Mouse (Mus musculus): ENCODE measurements at regions not wholly inside any gene's neighbourhood (a gene's known extent, or its start where the extent isn't known, plus 50 kb on each side); places are given as distances from the start of the nearest gene placed in this dataset.

DNA sequence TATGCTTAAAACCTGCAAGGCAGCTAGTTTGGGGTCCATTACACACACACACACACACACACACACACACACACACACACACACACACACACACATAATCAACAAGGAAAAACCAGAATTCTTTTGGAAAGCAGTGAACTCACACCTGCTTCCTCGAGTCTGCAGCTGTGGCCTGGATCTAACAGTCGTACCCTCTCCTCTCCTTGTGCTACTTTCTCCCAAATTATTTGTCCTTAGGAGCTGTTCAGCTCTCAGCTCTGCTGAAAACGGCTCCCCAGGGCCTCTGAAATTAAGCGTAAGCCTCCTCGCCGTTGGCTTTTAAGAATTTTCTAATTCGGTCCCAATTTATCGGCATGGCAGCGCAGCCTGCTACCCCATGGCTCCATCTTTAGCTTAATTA is 243.9 kb downstream of the Cbln4 start:
- 60% methylated on average over 9 of the region's 9 CpGs for WGBS
- no peak overlapping the region for H3K4me2 ChIP-seq (ENCODE audit: low read length)

GRCm38 (mm10) chr2:171790686-171791085 is 252.6 kb downstream of the Cbln4 start:
- Histone ChIP-seq H3K9ac (ENCODE audit: low read length) (no peak overlapping the region), H3K27ac (replicated peaks in 1 of 2; ENCODE audit: control insufficient read depth in 1 of 2, insufficient read depth in 1 of 2, low read depth in 2 of 2, low read length in 2 of 2) (no peak overlapping the region), H3K27me3 (ENCODE audit: control insufficient read depth, insufficient read depth, low read length) (no peaks in the 10 kb centered on the region), H3K36me3 (ENCODE audit: control insufficient read depth, insufficient read depth, low read length) (no peaks in the 10 kb centered on the region), H3K4me1 (ENCODE audit: control insufficient read depth in 2 of 2, insufficient read depth in 2 of 2, low read length in 2 of 2) (no peaks in the 10 kb centered on the region), H3K4me2 (ENCODE audit: low read length) (no peak overlapping the region), H3K9me3 (ENCODE audit: control insufficient read depth, low read length) (no peaks in the 10 kb centered on the region), H3K4me3 (ENCODE audit: control insufficient read depth in 1 of 2, insufficient read depth in 1 of 2, low read depth in 1 of 2, low read length in 2 of 2) (no peak overlapping the region)
- no peak for ATAC-seq (ENCODE audit: insufficient number of reproducible peaks, insufficient read depth, low FRiP score, low read depth)
- 73% methylated on average over 9 of the region's 9 CpGs for WGBS

More for the DNA sequence above, 243.9 kb downstream of the Cbln4 start:
- Histone ChIP-seq H3K9me3 (ENCODE audit: control insufficient read depth, low read length) (no peaks in the 10 kb centered on the region), H3K9ac (ENCODE audit: low read length) (no peak overlapping the region), H3K27me3 (ENCODE audit: control insufficient read depth, insufficient read depth, low read length) (no peaks in the 10 kb centered on the region), H3K27ac (replicated peaks in 1 of 2; ENCODE audit: control insufficient read depth in 1 of 2, insufficient read depth in 1 of 2, low read depth in 2 of 2, low read length in 2 of 2) (no peak overlapping the region), H3K36me3 (ENCODE audit: control insufficient read depth, insufficient read depth, low read length) (no peaks in the 10 kb centered on the region), H3K4me3 (ENCODE audit: control insufficient read depth in 1 of 2, insufficient read depth in 1 of 2, low read depth in 1 of 2, low read length in 2 of 2) (no peak overlapping the region), H3K4me1 (ENCODE audit: control insufficient read depth in 2 of 2, insufficient read depth in 2 of 2, low read length in 2 of 2) (no peaks in the 10 kb centered on the region)
- no peak for ATAC-seq (ENCODE audit: insufficient number of reproducible peaks, insufficient read depth, low FRiP score, low read depth)

DNA sequence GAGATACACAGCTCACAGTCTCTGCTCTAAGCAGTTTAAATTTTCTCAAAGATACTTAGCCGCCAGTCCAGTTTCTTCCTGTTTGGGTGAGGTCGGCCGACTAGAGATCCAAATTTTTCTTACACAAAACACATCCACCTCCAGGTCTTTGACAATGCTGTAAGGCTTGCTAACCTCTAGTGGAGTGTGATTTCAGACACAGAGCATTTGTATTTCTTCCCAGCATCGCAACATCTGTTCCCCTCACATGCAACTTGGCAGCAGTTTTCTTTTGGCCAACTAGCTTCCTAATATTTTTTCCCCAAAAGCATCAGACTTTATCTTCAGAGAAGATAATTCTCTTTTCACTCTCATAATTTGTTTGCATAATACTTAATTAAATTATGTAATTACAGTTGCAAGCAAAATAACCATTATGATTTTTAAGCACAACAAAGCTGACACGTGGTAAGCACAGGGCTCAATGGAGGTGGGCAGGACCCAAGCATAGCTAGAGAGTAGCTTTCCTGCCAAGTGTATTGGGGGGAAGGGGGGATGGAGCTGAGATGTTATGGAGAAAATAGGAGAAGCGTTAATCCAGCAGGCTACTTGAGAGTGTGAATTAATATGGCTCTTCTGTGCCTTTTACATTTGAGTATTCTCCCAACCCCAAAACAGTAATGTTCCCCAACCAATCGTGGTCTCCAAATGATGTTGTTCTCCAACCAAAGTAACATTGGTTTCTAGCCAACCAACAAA is 276.9 kb downstream of the Cbln4 start:
- Histone ChIP-seq H3K4me3 (ENCODE audit: control insufficient read depth in 1 of 2, insufficient read depth in 1 of 2, low read depth in 1 of 2, low read length in 2 of 2) (no peak overlapping the region), H3K27me3 (ENCODE audit: control insufficient read depth, insufficient read depth, low read length) (no peaks in the 10 kb centered on the region), H3K9ac (ENCODE audit: low read length) (no peak overlapping the region), H3K27ac (replicated peaks in 1 of 2; ENCODE audit: control insufficient read depth in 1 of 2, insufficient read depth in 1 of 2, low read depth in 2 of 2, low read length in 2 of 2) (no peak overlapping the region), H3K4me1 (ENCODE audit: control insufficient read depth in 2 of 2, insufficient read depth in 2 of 2, low read length in 2 of 2) (no peaks in the 10 kb centered on the region), H3K36me3 (ENCODE audit: control insufficient read depth, insufficient read depth, low read length) (no peaks in the 10 kb centered on the region), H3K4me2 (ENCODE audit: low read length) (no peak overlapping the region), H3K9me3 (ENCODE audit: control insufficient read depth, low read length) (no peaks in the 10 kb centered on the region)
- 80% methylated on average over 7 of the region's 7 CpGs for WGBS
- no peak for ATAC-seq (ENCODE audit: insufficient number of reproducible peaks, insufficient read depth, low FRiP score, low read depth)

DNA sequence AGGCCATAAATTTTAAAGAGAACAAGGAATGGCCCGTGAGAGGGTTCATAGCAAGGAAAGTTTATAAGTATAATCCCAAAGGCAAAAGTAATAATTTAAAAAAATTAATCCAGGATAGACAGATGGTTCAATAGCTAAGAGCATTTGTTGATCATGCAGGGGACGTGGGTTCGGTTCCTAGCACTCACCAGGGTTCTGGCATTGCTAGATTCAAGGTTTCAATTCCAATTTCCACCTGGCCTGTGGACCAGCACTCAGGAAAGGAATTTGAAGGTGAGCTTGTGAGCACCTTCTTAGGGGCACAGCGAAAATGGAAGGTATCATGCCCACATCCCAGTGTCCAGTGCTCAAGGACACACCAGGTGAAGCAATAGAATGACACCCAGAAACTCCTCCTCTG is 278.2 kb downstream of the Cbln4 start:
- Histone ChIP-seq H3K36me3 (ENCODE audit: control insufficient read depth, insufficient read depth, low read length) (no peaks in the 10 kb centered on the region), H3K9ac (ENCODE audit: low read length) (no peak overlapping the region), H3K9me3 (ENCODE audit: control insufficient read depth, low read length) (no peaks in the 10 kb centered on the region), H3K4me3 (ENCODE audit: control insufficient read depth in 1 of 2, insufficient read depth in 1 of 2, low read depth in 1 of 2, low read length in 2 of 2) (no peak overlapping the region), H3K4me1 (ENCODE audit: control insufficient read depth in 2 of 2, insufficient read depth in 2 of 2, low read length in 2 of 2) (no peaks in the 10 kb centered on the region), H3K27me3 (ENCODE audit: control insufficient read depth, insufficient read depth, low read length) (no peaks in the 10 kb centered on the region), H3K27ac (replicated peaks in 1 of 2; ENCODE audit: control insufficient read depth in 1 of 2, insufficient read depth in 1 of 2, low read depth in 2 of 2, low read length in 2 of 2) (no peak overlapping the region), H3K4me2 (ENCODE audit: low read length) (no peak overlapping the region)
- no peak for ATAC-seq (ENCODE audit: insufficient number of reproducible peaks, insufficient read depth, low FRiP score, low read depth)
- WGBS: 84% methylated on average over 4 of the region's 4 CpGs

DNA sequence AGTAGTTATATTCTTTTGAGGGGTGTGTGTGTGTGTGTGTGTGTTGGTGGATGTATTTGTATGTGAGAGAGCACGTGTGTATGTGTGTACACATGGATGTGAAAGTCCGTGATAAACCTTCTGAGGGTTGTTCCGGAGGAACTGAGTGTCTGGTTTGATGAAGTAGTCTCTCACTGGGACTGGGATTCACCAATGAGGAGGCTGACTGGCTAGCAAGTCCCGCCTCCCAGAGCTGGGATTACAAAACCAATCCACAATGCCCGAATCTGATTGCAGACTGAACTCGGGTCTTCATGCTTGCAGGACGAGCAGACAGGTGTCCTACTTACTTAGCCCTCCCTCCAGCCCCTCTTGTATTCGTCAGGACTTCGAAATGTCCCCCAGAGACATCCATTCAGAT is 289.8 kb downstream of the Cbln4 start:
- Histone ChIP-seq H3K9me3 (ENCODE audit: control insufficient read depth, low read length) (no peaks in the 10 kb centered on the region), H3K27ac (replicated peaks in 1 of 2; ENCODE audit: control insufficient read depth in 1 of 2, insufficient read depth in 1 of 2, low read depth in 2 of 2, low read length in 2 of 2) (no peak overlapping the region), H3K27me3 (ENCODE audit: control insufficient read depth, insufficient read depth, low read length) (no peaks in the 10 kb centered on the region), H3K4me2 (ENCODE audit: low read length) (no peak overlapping the region), H3K9ac (ENCODE audit: low read length) (no peak overlapping the region), H3K36me3 (ENCODE audit: control insufficient read depth, insufficient read depth, low read length) (no peaks in the 10 kb centered on the region), H3K4me1 (ENCODE audit: control insufficient read depth in 2 of 2, insufficient read depth in 2 of 2, low read length in 2 of 2) (no peaks in the 10 kb centered on the region), H3K4me3 (ENCODE audit: control insufficient read depth in 1 of 2, insufficient read depth in 1 of 2, low read depth in 1 of 2, low read length in 2 of 2) (no peak overlapping the region)
- no peak for ATAC-seq (ENCODE audit: insufficient number of reproducible peaks, insufficient read depth, low FRiP score, low read depth)
- 63% methylated on average over 9 of the region's 9 CpGs for WGBS

DNA sequence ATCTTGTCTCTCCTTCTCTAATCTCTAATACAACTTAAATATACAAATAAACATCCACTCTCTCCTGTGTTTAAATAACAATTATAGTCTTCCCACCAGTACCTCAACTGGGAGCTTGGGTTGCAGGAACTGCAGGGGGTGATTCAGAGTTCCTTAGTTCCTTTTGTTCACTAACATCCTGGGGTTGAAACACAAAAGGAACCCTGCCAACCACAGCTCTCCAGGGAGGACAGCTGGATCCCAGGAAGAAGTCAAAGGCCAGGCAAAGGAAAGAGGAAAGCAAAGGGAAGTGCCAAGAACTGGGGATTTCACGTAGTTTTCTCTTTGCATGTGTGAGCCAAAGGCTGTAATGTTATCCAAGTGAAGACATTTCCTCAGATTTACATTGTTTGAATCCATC is 296.1 kb downstream of the Cbln4 start:
- Histone ChIP-seq H3K4me3 (ENCODE audit: control insufficient read depth in 1 of 2, insufficient read depth in 1 of 2, low read depth in 1 of 2, low read length in 2 of 2) (no peak overlapping the region), H3K9me3 (ENCODE audit: control insufficient read depth, low read length) (peaks cover 4% of the 10 kb centered on the region; the same call in 1 of the 2 replicates), H3K27me3 (ENCODE audit: control insufficient read depth, insufficient read depth, low read length) (no peaks in the 10 kb centered on the region), H3K36me3 (ENCODE audit: control insufficient read depth, insufficient read depth, low read length) (no peaks in the 10 kb centered on the region), H3K27ac (replicated peaks in 1 of 2; ENCODE audit: control insufficient read depth in 1 of 2, insufficient read depth in 1 of 2, low read depth in 2 of 2, low read length in 2 of 2) (no peak overlapping the region), H3K4me1 (ENCODE audit: control insufficient read depth in 2 of 2, insufficient read depth in 2 of 2, low read length in 2 of 2) (peaks cover 3% of the 10 kb centered on the region in 2 experiments; a peak in 2 of 4 replicates), H3K4me2 (ENCODE audit: low read length) (no peak overlapping the region), H3K9ac (ENCODE audit: low read length) (no peak overlapping the region)
- WGBS: 42% methylated on average over 1 of the region's 1 CpGs
- ATAC-seq (ENCODE audit: insufficient number of reproducible peaks, insufficient read depth, low FRiP score, low read depth): no peak

GRCm38 (mm10) chr2:171743111-171743510 is 300.2 kb downstream of the Cbln4 start:
- Histone ChIP-seq H3K27ac (replicated peaks in 1 of 2; ENCODE audit: control insufficient read depth in 1 of 2, insufficient read depth in 1 of 2, low read depth in 2 of 2, low read length in 2 of 2) (no peak overlapping the region), H3K9me3 (ENCODE audit: control insufficient read depth, low read length) (peaks cover 4% of the 10 kb centered on the region; the same call in 1 of the 2 replicates), H3K4me3 (ENCODE audit: control insufficient read depth in 1 of 2, insufficient read depth in 1 of 2, low read depth in 1 of 2, low read length in 2 of 2) (no peak overlapping the region), H3K4me2 (ENCODE audit: low read length) (peak overlapping the region; percentile 5; the same call in 1 of the 2 replicates), H3K9ac (ENCODE audit: low read length) (no peak overlapping the region), H3K27me3 (ENCODE audit: control insufficient read depth, insufficient read depth, low read length) (no peaks in the 10 kb centered on the region), H3K4me1 (ENCODE audit: control insufficient read depth in 2 of 2, insufficient read depth in 2 of 2, low read length in 2 of 2) (peaks cover 3% of the 10 kb centered on the region in 2 experiments; a peak in 2 of 4 replicates), H3K36me3 (ENCODE audit: control insufficient read depth, insufficient read depth, low read length) (no peaks in the 10 kb centered on the region)
- ATAC-seq (ENCODE audit: insufficient number of reproducible peaks, insufficient read depth, low FRiP score, low read depth): no peak
- WGBS: 11% methylated on average over 2 of the region's 2 CpGs

DNA sequence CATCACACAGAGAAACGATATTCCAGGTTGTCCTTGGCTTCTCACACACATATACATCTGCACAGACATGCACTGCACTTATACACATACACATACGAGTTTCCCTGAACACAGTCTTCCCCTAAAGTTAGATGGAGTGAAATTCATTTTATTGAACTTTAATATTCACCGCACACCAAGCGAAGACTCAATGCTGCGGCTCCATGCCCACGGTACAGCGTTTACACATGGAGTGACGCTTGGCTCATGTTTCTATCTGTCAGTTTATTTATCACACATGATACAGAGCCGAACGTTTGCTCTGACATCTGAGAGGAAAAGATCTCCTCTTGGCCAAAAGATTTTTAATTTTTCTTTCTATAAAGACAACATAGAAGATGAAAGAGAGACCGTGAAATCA is 300.6 kb downstream of the Cbln4 start:
- no peak for ATAC-seq (ENCODE audit: insufficient number of reproducible peaks, insufficient read depth, low FRiP score, low read depth)

More for the DNA sequence above, 300.6 kb downstream of the Cbln4 start:
- no peak overlapping the region for H3K9ac ChIP-seq (ENCODE audit: low read length)
- H3K4me1 ChIP-seq (ENCODE audit: control insufficient read depth in 2 of 2, insufficient read depth in 2 of 2, low read length in 2 of 2): peaks cover 3% of the 10 kb centered on the region in 2 experiments; a peak in 2 of 4 replicates
- peak overlapping the region; percentile 5; the same call in 1 of the 2 replicates for H3K4me2 ChIP-seq (ENCODE audit: low read length)
- no peaks in the 10 kb centered on the region for H3K27me3 ChIP-seq (ENCODE audit: control insufficient read depth, insufficient read depth, low read length)
- no peaks in the 10 kb centered on the region for H3K36me3 ChIP-seq (ENCODE audit: control insufficient read depth, insufficient read depth, low read length)
- no peak overlapping the region for H3K27ac ChIP-seq (replicated peaks in 1 of 2; ENCODE audit: control insufficient read depth in 1 of 2, insufficient read depth in 1 of 2, low read depth in 2 of 2, low read length in 2 of 2)
- no peak overlapping the region for H3K4me3 ChIP-seq (ENCODE audit: control insufficient read depth in 1 of 2, insufficient read depth in 1 of 2, low read depth in 1 of 2, low read length in 2 of 2)
- 37% methylated on average over 11 of the region's 11 CpGs for WGBS
- peaks cover 4% of the 10 kb centered on the region; the same call in 1 of the 2 replicates for H3K9me3 ChIP-seq (ENCODE audit: control insufficient read depth, low read length)

Data from heart, embryonic 14.5 days (tissue).